Mouse (Mus musculus) CH12.LX (cell line): ENCODE measurements around the gene Gng3. TPM values are rescaled to one million over a fixed set of nuclear protein-coding genes. Genes with fewer than 3 reads are reported as not detected.

Experiments
- DNase-seq: peaks from one replicate; pipeline ENCODE4 v3.0.0-alpha.2; 2013; ENCODE audit errors: extremely low read depth
- H3K27ac ChIP-seq: 2 replicates; pipeline ENCODE4 v1.5.1; 2012; ENCODE audit warnings: low read depth, mild to moderate bottlenecking, control low read depth, moderate library complexity; ENCODE audit not compliant: insufficient read depth
- H3K27me3 ChIP-seq: replicated peaks from 2 replicates; pipeline ENCODE3; 2012; ENCODE audit warnings: inconsistent platforms
- H3K36me3 ChIP-seq, 2 experiments: replicated peaks in 1 of 2; 2 replicates each; pipeline versions ENCODE3 to v1.6.1; 2012; ENCODE audit warnings: inconsistent platforms in 1 of 2, low read length in 1 of 2, mild to moderate bottlenecking in 1 of 2, mixed read lengths in 1 of 2, moderate library complexity in 1 of 2; ENCODE audit not compliant: control insufficient read depth in 1 of 2, insufficient read depth in 1 of 2
- H3K4me1 ChIP-seq, 2 experiments: 2 replicates each; pipeline ENCODE4 v1.6.1; 2012; ENCODE audit warnings: inconsistent platforms in 1 of 2, moderate library complexity in 1 of 2; ENCODE audit not compliant: insufficient read depth in 2 of 2, control insufficient read depth in 1 of 2
- H3K4me2 ChIP-seq: 2 replicates; pipeline ENCODE4 v1.6.1; 2012; ENCODE audit warnings: low read depth, mild to moderate bottlenecking, control low read depth; ENCODE audit not compliant: poor library complexity, insufficient read depth, severe bottlenecking
- H3K4me3 ChIP-seq, 3 experiments: fragments of 150-350 bp in 1 of 3; sonication (generic) in 1 of 3; replicated peaks in 1 of 3; 2 replicates each; pipeline versions ENCODE3 to v1.5.1; 2011 to 2012; ENCODE audit warnings: low read depth in 2 of 3, low read length in 2 of 3, mild to moderate bottlenecking in 2 of 3, moderate library complexity in 2 of 3, control low read depth in 1 of 3, improper control_type of control experiment in 1 of 3, inconsistent platforms in 1 of 3, mixed read lengths in 1 of 3; ENCODE audit not compliant: poor library complexity in 1 of 3
- H3K79me2 ChIP-seq: replicated peaks from 2 replicates; pipeline ENCODE4 v1.6.1; 2012; ENCODE audit warnings: mild to moderate bottlenecking, moderate library complexity; ENCODE audit not compliant: control insufficient read depth, poor library complexity, insufficient read depth, severe bottlenecking; ENCODE audit errors: extremely low read depth
- H3K9ac ChIP-seq: 2 replicates; pipeline ENCODE4 v1.6.1; 2012; ENCODE audit warnings: low read depth, mild to moderate bottlenecking, control low read depth, moderate library complexity; ENCODE audit not compliant: insufficient read depth
- H3K9me3 ChIP-seq: replicated peaks from 2 replicates; pipeline ENCODE3; 2012; ENCODE audit warnings: low read length, inconsistent platforms, mixed read lengths
- CHD1 ChIP-seq: IDR thresholded peaks from 2 replicates; pipeline ENCODE4 v1.6.1; 2012; ENCODE audit warnings: low read depth, low read length, improper control_type of control experiment, inconsistent platforms
- CHD2 ChIP-seq: IDR thresholded peaks from 2 replicates; pipeline ENCODE4 v1.6.1; 2011; ENCODE audit warnings: low read length, improper control_type of control experiment
- CTCF ChIP-seq, 2 experiments: IDR thresholded peaks in 1 of 2; conservative IDR thresholded peaks in 1 of 2; 2 replicates each; pipeline ENCODE4 v1.5.1; 2011 to 2012; ENCODE audit warnings: low read depth in 2 of 2, low read length in 2 of 2, improper control_type of control experiment in 1 of 2, inconsistent platforms in 1 of 2, mild to moderate bottlenecking in 1 of 2, moderate library complexity in 1 of 2
- ELF1 ChIP-seq: IDR thresholded peaks from 2 replicates; pipeline ENCODE4 v1.6.1; 2014; ENCODE audit warnings: low read depth, mild to moderate bottlenecking, inconsistent platforms, low read length, improper control_type of control experiment
- EP300 ChIP-seq: IDR thresholded peaks from 2 replicates; pipeline ENCODE4 v1.6.1; 2011; ENCODE audit warnings: low read length, improper control_type of control experiment
- ETS1 ChIP-seq: conservative IDR thresholded peaks from 2 replicates; pipeline ENCODE4 v1.6.1; 2012; ENCODE audit warnings: low read depth, mild to moderate bottlenecking, inconsistent platforms, low read length, improper control_type of control experiment, moderate library complexity
- GABPA ChIP-seq: IDR thresholded peaks from 2 replicates; pipeline ENCODE4 v1.6.1; 2012; ENCODE audit warnings: low read depth, low read length, improper control_type of control experiment, inconsistent platforms; ENCODE audit not compliant: insufficient replicate concordance
- HCFC1 ChIP-seq: IDR thresholded peaks from 2 replicates; pipeline ENCODE4 v1.6.1; 2012; ENCODE audit warnings: low read depth, mild to moderate bottlenecking, inconsistent platforms, low read length, improper control_type of control experiment
- JUN ChIP-seq: IDR thresholded peaks from 2 replicates; pipeline ENCODE4 v1.6.1; 2011; ENCODE audit warnings: low read depth, mild to moderate bottlenecking, low read length, improper control_type of control experiment, moderate library complexity; ENCODE audit not compliant: insufficient read depth
- JUND ChIP-seq: conservative IDR thresholded peaks from 2 replicates; pipeline ENCODE4 v1.6.1; 2011; ENCODE audit warnings: low read depth, low read length, improper control_type of control experiment
- KAT2A ChIP-seq: IDR thresholded peaks from 2 replicates; pipeline ENCODE4 v1.6.1; 2012; ENCODE audit warnings: low read length, improper control_type of control experiment, inconsistent platforms; ENCODE audit not compliant: insufficient replicate concordance
- MAX ChIP-seq: IDR thresholded peaks from 2 replicates; pipeline ENCODE4 v1.6.1; 2011; ENCODE audit warnings: low read length, improper control_type of control experiment
- MAZ ChIP-seq: IDR thresholded peaks from 2 replicates; pipeline ENCODE4 v1.6.1; 2012; ENCODE audit warnings: low read depth, mild to moderate bottlenecking, inconsistent platforms, low read length, improper control_type of control experiment, moderate library complexity
- MEF2A ChIP-seq: IDR thresholded peaks from 2 replicates; pipeline ENCODE4 v1.6.1; 2014; ENCODE audit warnings: low read depth, mild to moderate bottlenecking, inconsistent platforms, low read length, improper control_type of control experiment, borderline replicate concordance
- MXI1 ChIP-seq: IDR thresholded peaks from 2 replicates; pipeline ENCODE4 v1.6.1; 2011; ENCODE audit warnings: mild to moderate bottlenecking, low read depth, low read length, improper control_type of control experiment
- MYC ChIP-seq: IDR thresholded peaks from 2 replicates; pipeline ENCODE4 v1.6.1; 2011; ENCODE audit warnings: low read depth, mild to moderate bottlenecking, improper control_type of control experiment, low read length
- NRF1 ChIP-seq: IDR thresholded peaks from 2 replicates; pipeline ENCODE4 v1.6.1; 2014; ENCODE audit warnings: low read depth, mild to moderate bottlenecking, inconsistent platforms, low read length, improper control_type of control experiment, moderate library complexity
- PAX5 ChIP-seq: IDR thresholded peaks from 2 replicates; pipeline ENCODE4 v1.6.1; 2012; ENCODE audit warnings: low read length, inconsistent platforms, mixed read lengths
- POLR2A ChIP-seq: IDR thresholded peaks from 2 replicates; pipeline ENCODE4 v1.6.1; 2011; ENCODE audit warnings: low read depth, mild to moderate bottlenecking, improper control_type of control experiment, low read length
- POLR2AphosphoS2 ChIP-seq: IDR thresholded peaks from 2 replicates; pipeline ENCODE4 v1.6.1; 2011; ENCODE audit warnings: low read depth, low read length, improper control_type of control experiment
- RCOR1 ChIP-seq: conservative IDR thresholded peaks from 2 replicates; pipeline ENCODE4 v1.6.1; 2012; ENCODE audit warnings: low read depth, mild to moderate bottlenecking, inconsistent platforms, low read length, improper control_type of control experiment
- SIN3A ChIP-seq: IDR thresholded peaks from 2 replicates; pipeline ENCODE4 v1.6.1; 2012; ENCODE audit warnings: low read length, improper control_type of control experiment, inconsistent platforms
- SMC3 ChIP-seq: IDR thresholded peaks from 2 replicates; pipeline ENCODE4 v1.6.1; 2011; ENCODE audit warnings: low read depth, low read length, improper control_type of control experiment
- TBP ChIP-seq: conservative IDR thresholded peaks from 2 replicates; pipeline ENCODE4 v1.6.1; 2011; ENCODE audit warnings: low read depth, low read length, improper control_type of control experiment
- UBTF ChIP-seq: IDR thresholded peaks from 2 replicates; pipeline ENCODE4 v1.6.1; 2012; ENCODE audit warnings: low read depth, mild to moderate bottlenecking, inconsistent platforms, low read length, improper control_type of control experiment, moderate library complexity
- USF1 ChIP-seq: IDR thresholded peaks from 2 replicates; pipeline ENCODE4 v1.6.1; 2014; ENCODE audit warnings: low read depth, mild to moderate bottlenecking, inconsistent platforms, low read length, improper control_type of control experiment
- USF2 ChIP-seq: conservative IDR thresholded peaks from 2 replicates; pipeline ENCODE4 v1.6.1; 2011; ENCODE audit warnings: low read depth, low read length, improper control_type of control experiment
- ZMIZ1 ChIP-seq: IDR thresholded peaks from 2 replicates; pipeline ENCODE4 v1.6.1; 2012; ENCODE audit warnings: low read depth, mild to moderate bottlenecking, inconsistent platforms, low read length, improper control_type of control experiment
- ZNF384 ChIP-seq: IDR thresholded peaks from 2 replicates; pipeline ENCODE4 v1.6.1; 2012; ENCODE audit warnings: low read depth, low read length, improper control_type of control experiment, inconsistent platforms
- dilution Hi-C: fragments of 300-500 bp; cut with MboI; formaldehyde crosslinking; loops from 2 replicates; pipeline ENCODE4 v1.14.3; 2020; ENCODE audit warnings: low sequenced_read_pairs; ENCODE audit not compliant: extremely low pct_unique_long_range_greater_than_20kb, extremely low pct_ligation_motif_present
- in situ Hi-C: fragments of 300-500 bp; cut with MboI; formaldehyde crosslinking; loops from 3 replicates; pipeline ENCODE4 v1.14.3; 2019; ENCODE audit warnings: low sequenced_read_pairs, low pct_ligation_motif_present, low pct_unique_long_range_greater_than_20kb, mixed read lengths
- polyA plus RNA-seq: library from polyadenylated mRNA; unstranded; fragments of >175 nt; gene quantifications from 2 replicates; pipeline ENCODE4 v1.2.1, GENCODE M21; 2012; ENCODE audit warnings: low read depth; ENCODE audit not compliant: insufficient read length
- total RNA-seq, 2 experiments: library from RNA; depleted of rRNA; stranded (reverse); fragments of 300-350 nt in 1 of 2; fragments of >200 nt in 1 of 2; gene quantifications; 2 replicates each; pipeline ENCODE4 v1.2.3; 2012 to 2014

Gene Gng3
- total and polyA plus RNA-seq, 3 experiments, result 0.56 to 10.3 (median 6.1) TPM

- peak overlapping the region in 1 of 3 experiments; percentile 37 for H3K4me3 ChIP-seq
These were observed 40.1 kb downstream of the Gng3 start for GRCm38 (mm10) chr19:8798947-8799315.

GRCm38 (mm10) chr19:8798264-8798946 is 40.6 kb downstream of the Gng3 start, which contains the start of gene Polr2g:
TSS of gene Polr2g (minus strand) at chr19:8798577.
- in situ Hi-C loops (no loop called here), dilution Hi-C loops (no loop called here)
- H3K36me3 ChIP-seq, result peaks cover 18 to 30% of the 10 kb centered on the region in 2 experiments
- H3K4me2 ChIP-seq, result peak within 1 kb of the TSS; percentile 84
- peaks cover 31% of the 10 kb centered on the region for H3K79me2 ChIP-seq
- peak within 1 kb of the TSS; percentile 79 for H3K9ac ChIP-seq
- no peaks in the 10 kb centered on the region for H3K27me3 ChIP-seq
- H3K4me1 ChIP-seq, result peaks cover 5 to 21% of the 10 kb centered on the region in 2 experiments; a peak in 3 of 4 replicates
- peak; percentile 95 for DNase-seq
- peak within 1 kb of the TSS; percentile 59 for H3K27ac ChIP-seq
- peak within 1 kb of the TSS; percentile 80 to 93 (median 89) for H3K4me3 ChIP-seq
- peaks cover 10% of the 10 kb centered on the region for H3K9me3 ChIP-seq
- peak; percentile 52; the same call in 1 of the 2 replicates for TF ChIP-seq MYC
- TF ChIP-seq UBTF, result no peak
- TF ChIP-seq RCOR1, result no peak
- TF ChIP-seq MAX, result peak; percentile 77
- no peak for TF ChIP-seq MAZ
- TF ChIP-seq SMC3, result no peak
- no peak for TF ChIP-seq GABPA
- TF ChIP-seq PAX5, result no peak
- TF ChIP-seq POLR2A, result peak; percentile 95
- peak; percentile 94 for TF ChIP-seq SIN3A
- TF ChIP-seq MXI1, result peak; percentile 79
- TF ChIP-seq EP300, result peak; percentile 21; the same call in 1 of the 2 replicates
- peak; percentile 72; the same call in 1 of the 2 replicates for TF ChIP-seq ZMIZ1
- TF ChIP-seq TBP, result peak; percentile 97
- TF ChIP-seq USF2, result 0 out of 2 replicates have a peak, but pooled peaks have one; percentile 8
- peak; percentile 81 for TF ChIP-seq HCFC1
- TF ChIP-seq POLR2AphosphoS2, result peak; percentile 75; the same call in 1 of the 2 replicates
- peak; percentile 65; the same call in 1 of the 2 replicates for TF ChIP-seq CHD2
- TF ChIP-seq CHD1, result no peak
- peak; percentile 66; the same call in 1 of the 2 replicates for TF ChIP-seq KAT2A
- TF ChIP-seq USF1, result peak; percentile 30
- 0 out of 2 replicates have a peak, but pooled peaks have one; percentile 38 for TF ChIP-seq NRF1
- no peak for TF ChIP-seq JUN
- TF ChIP-seq ZNF384, result no peak
- peak; percentile 88 for TF ChIP-seq ELF1
- 0 out of 2 replicates have a peak, but pooled peaks have one; percentile 6 for TF ChIP-seq JUND
- peak; percentile 99 for TF ChIP-seq ETS1
- TF ChIP-seq MEF2A, result peak; percentile 93
- no peak for TF ChIP-seq CTCF (conservative IDR thresholded peaks at IDR 0.05 in 1 of 2, IDR thresholded peaks at IDR 0.05 in 1 of 2; ENCODE audit: low read depth in 2 of 2, low read length in 2 of 2)

More at GRCm38 (mm10) chr19:8798947-8799315, 40.1 kb downstream of the Gng3 start:
- H3K27ac ChIP-seq, result peak overlapping the region; percentile 54
- in situ Hi-C loops (no loop called here), dilution Hi-C loops (no loop called here)
- peaks cover 16 to 30% of the 10 kb centered on the region in 2 experiments for H3K36me3 ChIP-seq
- peaks cover 32% of the 10 kb centered on the region for H3K79me2 ChIP-seq
- TF ChIP-seq MYC (peak; percentile 4; the same call in 1 of the 2 replicates), EP300 (0 out of 2 replicates have a peak, but pooled peaks have one; percentile 0), ETS1 (no peak), ZNF384 (peak; percentile 34; the same call in 1 of the 2 replicates), CTCF (conservative IDR thresholded peaks at IDR 0.05 in 1 of 2, IDR thresholded peaks at IDR 0.05 in 1 of 2; ENCODE audit: low read depth in 2 of 2, low read length in 2 of 2) (peak in 1 of 2 experiments; percentile 16; a peak in 1 of 4 replicates), JUND (0 out of 2 replicates have a peak, but pooled peaks have one; percentile 4)
- peaks cover 7 to 26% of the 10 kb centered on the region in 2 experiments for H3K4me1 ChIP-seq
- H3K27me3 ChIP-seq, result no peaks in the 10 kb centered on the region
- DNase-seq, result no peak
- H3K9me3 ChIP-seq, result peaks cover 5% of the 10 kb centered on the region
- no peak overlapping the region for H3K9ac ChIP-seq
- H3K4me2 ChIP-seq, result peak overlapping the region; percentile 23; the same call in 1 of the 2 replicates
